Mouse (Mus musculus): ENCODE measurements around the gene Sema4d. TPM values are rescaled to one million over a fixed set of nuclear protein-coding genes. Genes with fewer than 3 reads are reported as not detected.

The Sema4d gene
- polyA plus RNA-seq, 1 experiment, result 25.6 TPM

- peak; percentile 84 for DNase-seq (ENCODE audit: low read depth)
- TF ChIP-seq POLR2A (IDR thresholded peaks at IDR 0.05; ENCODE audit: borderline replicate concordance, extremely low read depth, insufficient read depth, insufficient read length, poor library complexity, severe bottlenecking) (no peak), CTCF (IDR thresholded peaks at IDR 0.05; ENCODE audit: borderline replicate concordance, extremely low read depth, insufficient read depth, insufficient read length) (no peak)
Measured at GRCm38 (mm10) chr13:51813621-51814615, 20.4 kb upstream of the Sema4d start.

- TF ChIP-seq CTCF (IDR thresholded peaks at IDR 0.05; ENCODE audit: borderline replicate concordance, extremely low read depth, insufficient read depth, insufficient read length), result no peak
- TF ChIP-seq POLR2A (IDR thresholded peaks at IDR 0.05; ENCODE audit: borderline replicate concordance, extremely low read depth, insufficient read depth, insufficient read length, poor library complexity, severe bottlenecking), result no peak
- peak; percentile 72 for DNase-seq (ENCODE audit: low read depth)
Measured at GRCm38 (mm10) chr13:51808141-51808540, 14.6 kb upstream of the Sema4d start.

GRCm38 (mm10) chr13:51806220-51806619 is 12.7 kb upstream of the Sema4d start:
- TF ChIP-seq CTCF (IDR thresholded peaks at IDR 0.05; ENCODE audit: borderline replicate concordance, extremely low read depth, insufficient read depth, insufficient read length) (no peak), POLR2A (IDR thresholded peaks at IDR 0.05; ENCODE audit: borderline replicate concordance, extremely low read depth, insufficient read depth, insufficient read length, poor library complexity, severe bottlenecking) (no peak)
- DNase-seq (ENCODE audit: low read depth), result peak; percentile 78

GRCm38 (mm10) chr13:51805634-51806033 is 12.1 kb upstream of the Sema4d start:
- DNase-seq (ENCODE audit: low read depth), result peak; percentile 85

GRCm38 (mm10) chr13:51800921-51801320 is 7.4 kb upstream of the Sema4d start:
- peak; percentile 86 for DNase-seq (ENCODE audit: low read depth)
- TF ChIP-seq CTCF (IDR thresholded peaks at IDR 0.05; ENCODE audit: borderline replicate concordance, extremely low read depth, insufficient read depth, insufficient read length) (no peak), POLR2A (IDR thresholded peaks at IDR 0.05; ENCODE audit: borderline replicate concordance, extremely low read depth, insufficient read depth, insufficient read length, poor library complexity, severe bottlenecking) (no peak)

More at GRCm38 (mm10) chr13:51805634-51806033, 12.1 kb upstream of the Sema4d start:
- no peak for TF ChIP-seq CTCF (IDR thresholded peaks at IDR 0.05; ENCODE audit: borderline replicate concordance, extremely low read depth, insufficient read depth, insufficient read length)
- TF ChIP-seq POLR2A (IDR thresholded peaks at IDR 0.05; ENCODE audit: borderline replicate concordance, extremely low read depth, insufficient read depth, insufficient read length, poor library complexity, severe bottlenecking), result no peak

- TF ChIP-seq POLR2A (IDR thresholded peaks at IDR 0.05; ENCODE audit: borderline replicate concordance, extremely low read depth, insufficient read depth, insufficient read length, poor library complexity, severe bottlenecking) (no peak), CTCF (IDR thresholded peaks at IDR 0.05; ENCODE audit: borderline replicate concordance, extremely low read depth, insufficient read depth, insufficient read length) (no peak)
Measured at GRCm38 (mm10) chr13:51799735-51800522, 6.4 kb upstream of the Sema4d start.

GRCm38 (mm10) chr13:51797899-51798746 is 4.6 kb upstream of the Sema4d start:
- peak; percentile 30 for DNase-seq (ENCODE audit: low read depth)
- TF ChIP-seq CTCF (IDR thresholded peaks at IDR 0.05; ENCODE audit: borderline replicate concordance, extremely low read depth, insufficient read depth, insufficient read length) (no peak), POLR2A (IDR thresholded peaks at IDR 0.05; ENCODE audit: borderline replicate concordance, extremely low read depth, insufficient read depth, insufficient read length, poor library complexity, severe bottlenecking) (no peak)

More at GRCm38 (mm10) chr13:51799735-51800522, 6.4 kb upstream of the Sema4d start:
- DNase-seq (ENCODE audit: low read depth), result no peak

GRCm38 (mm10) chr13:51793948-51794347 is 401 bp upstream of the Sema4d start:
- TF ChIP-seq POLR2A (IDR thresholded peaks at IDR 0.05; ENCODE audit: borderline replicate concordance, extremely low read depth, insufficient read depth, insufficient read length, poor library complexity, severe bottlenecking) (no peak), CTCF (IDR thresholded peaks at IDR 0.05; ENCODE audit: borderline replicate concordance, extremely low read depth, insufficient read depth, insufficient read length) (no peak)
- DNase-seq (ENCODE audit: low read depth), result no peak

- no peak for TF ChIP-seq POLR2A (IDR thresholded peaks at IDR 0.05; ENCODE audit: borderline replicate concordance, extremely low read depth, insufficient read depth, insufficient read length, poor library complexity, severe bottlenecking)
- peak; percentile 4; the same call in 1 of the 2 replicates for TF ChIP-seq CTCF (IDR thresholded peaks at IDR 0.05; ENCODE audit: borderline replicate concordance, extremely low read depth, insufficient read depth, insufficient read length)
- peak; percentile 39 for DNase-seq (ENCODE audit: low read depth)
Measured at GRCm38 (mm10) chr13:51792729-51793424, 670 bp downstream of the Sema4d start.

GRCm38 (mm10) chr13:51792135-51792573 is 1.4 kb downstream of the Sema4d start:
- DNase-seq (ENCODE audit: low read depth), result no peak
- TF ChIP-seq CTCF (IDR thresholded peaks at IDR 0.05; ENCODE audit: borderline replicate concordance, extremely low read depth, insufficient read depth, insufficient read length) (no peak), POLR2A (IDR thresholded peaks at IDR 0.05; ENCODE audit: borderline replicate concordance, extremely low read depth, insufficient read depth, insufficient read length, poor library complexity, severe bottlenecking) (no peak)
